Mouse (Mus musculus): Measurements from ENCODE around the gene Lrrc4b. TPM values are rescaled to one million over a fixed set of nuclear protein-coding genes. Genes with fewer than 3 reads are reported as not detected.

Gene Lrrc4b
- polyA plus RNA-seq, 1 experiment: 372 TPM

- no peak for DNase-seq (ENCODE audit: low read depth)
- no peak for TF ChIP-seq CTCF (IDR thresholded peaks at IDR 0.05; ENCODE audit: borderline replicate concordance, extremely low read depth, insufficient read depth, insufficient read length)
- TF ChIP-seq POLR2A (IDR thresholded peaks at IDR 0.05; ENCODE audit: borderline replicate concordance, extremely low read depth, insufficient read depth, insufficient read length, poor library complexity, severe bottlenecking): no peak
These were observed 22.8 kb upstream of the Lrrc4b start for GRCm38 (mm10) chr7:44406015-44406355.

GRCm38 (mm10) chr7:44411144-44411543, 17.7 kb upstream of the Lrrc4b start:
- DNase-seq (ENCODE audit: low read depth): no peak
- TF ChIP-seq POLR2A (IDR thresholded peaks at IDR 0.05; ENCODE audit: borderline replicate concordance, extremely low read depth, insufficient read depth, insufficient read length, poor library complexity, severe bottlenecking): no peak
- no peak for TF ChIP-seq CTCF (IDR thresholded peaks at IDR 0.05; ENCODE audit: borderline replicate concordance, extremely low read depth, insufficient read depth, insufficient read length)

GRCm38 (mm10) chr7:44413307-44413706, 15.5 kb upstream of the Lrrc4b start:
- DNase-seq (ENCODE audit: low read depth): no peak
- TF ChIP-seq CTCF (IDR thresholded peaks at IDR 0.05; ENCODE audit: borderline replicate concordance, extremely low read depth, insufficient read depth, insufficient read length) (no peak), POLR2A (IDR thresholded peaks at IDR 0.05; ENCODE audit: borderline replicate concordance, extremely low read depth, insufficient read depth, insufficient read length, poor library complexity, severe bottlenecking) (no peak)

GRCm38 (mm10) chr7:44427666-44428065, 1.2 kb upstream of the Lrrc4b start:
- TF ChIP-seq POLR2A (IDR thresholded peaks at IDR 0.05; ENCODE audit: borderline replicate concordance, extremely low read depth, insufficient read depth, insufficient read length, poor library complexity, severe bottlenecking) (no peak), CTCF (IDR thresholded peaks at IDR 0.05; ENCODE audit: borderline replicate concordance, extremely low read depth, insufficient read depth, insufficient read length) (no peak)

GRCm38 (mm10) chr7:44428171-44428950, 457 bp upstream of the Lrrc4b start:
- peak; percentile 94 for DNase-seq (ENCODE audit: low read depth)
- TF ChIP-seq CTCF (IDR thresholded peaks at IDR 0.05; ENCODE audit: borderline replicate concordance, extremely low read depth, insufficient read depth, insufficient read length) (no peak), POLR2A (IDR thresholded peaks at IDR 0.05; ENCODE audit: borderline replicate concordance, extremely low read depth, insufficient read depth, insufficient read length, poor library complexity, severe bottlenecking) (no peak)

More at GRCm38 (mm10) chr7:44427666-44428065, 1.2 kb upstream of the Lrrc4b start:
- no peak for DNase-seq (ENCODE audit: low read depth)

GRCm38 (mm10) chr7:44429534-44430488, 993 bp downstream of the Lrrc4b start:
- TF ChIP-seq POLR2A (IDR thresholded peaks at IDR 0.05; ENCODE audit: borderline replicate concordance, extremely low read depth, insufficient read depth, insufficient read length, poor library complexity, severe bottlenecking) (no peak), CTCF (IDR thresholded peaks at IDR 0.05; ENCODE audit: borderline replicate concordance, extremely low read depth, insufficient read depth, insufficient read length) (no peak)
- DNase-seq (ENCODE audit: low read depth): peak; percentile 80

GRCm38 (mm10) chr7:44432550-44432949, 3.7 kb downstream of the Lrrc4b start:
- DNase-seq (ENCODE audit: low read depth): no peak
- no peak for TF ChIP-seq POLR2A (IDR thresholded peaks at IDR 0.05; ENCODE audit: borderline replicate concordance, extremely low read depth, insufficient read depth, insufficient read length, poor library complexity, severe bottlenecking)
- no peak for TF ChIP-seq CTCF (IDR thresholded peaks at IDR 0.05; ENCODE audit: borderline replicate concordance, extremely low read depth, insufficient read depth, insufficient read length)

- TF ChIP-seq CTCF (IDR thresholded peaks at IDR 0.05; ENCODE audit: borderline replicate concordance, extremely low read depth, insufficient read depth, insufficient read length): no peak
- peak; percentile 91 for DNase-seq (ENCODE audit: low read depth)
These were observed 4.6 kb downstream of the Lrrc4b start for GRCm38 (mm10) chr7:44433371-44433770.

GRCm38 (mm10) chr7:44434089-44434488, 5.3 kb downstream of the Lrrc4b start:
- TF ChIP-seq POLR2A (IDR thresholded peaks at IDR 0.05; ENCODE audit: borderline replicate concordance, extremely low read depth, insufficient read depth, insufficient read length, poor library complexity, severe bottlenecking) (no peak), CTCF (IDR thresholded peaks at IDR 0.05; ENCODE audit: borderline replicate concordance, extremely low read depth, insufficient read depth, insufficient read length) (no peak)
- no peak for DNase-seq (ENCODE audit: low read depth)

GRCm38 (mm10) chr7:44435796-44436195, 7.0 kb downstream of the Lrrc4b start:
- DNase-seq (ENCODE audit: low read depth): no peak
- TF ChIP-seq CTCF (IDR thresholded peaks at IDR 0.05; ENCODE audit: borderline replicate concordance, extremely low read depth, insufficient read depth, insufficient read length): no peak
- no peak for TF ChIP-seq POLR2A (IDR thresholded peaks at IDR 0.05; ENCODE audit: borderline replicate concordance, extremely low read depth, insufficient read depth, insufficient read length, poor library complexity, severe bottlenecking)

- DNase-seq (ENCODE audit: low read depth): peak; percentile 24
- TF ChIP-seq CTCF (IDR thresholded peaks at IDR 0.05; ENCODE audit: borderline replicate concordance, extremely low read depth, insufficient read depth, insufficient read length): peak; percentile 51
- no peak for TF ChIP-seq POLR2A (IDR thresholded peaks at IDR 0.05; ENCODE audit: borderline replicate concordance, extremely low read depth, insufficient read depth, insufficient read length, poor library complexity, severe bottlenecking)
These were observed 7.4 kb downstream of the Lrrc4b start for GRCm38 (mm10) chr7:44436267-44436666.
